Comparison of ENCODE assay signal across 13 mouse cellular contexts in genomic region chr5:133656837-133657236, GRCm38 (mm10).
"Had no signal": no experiment of that assay in that cellular context is flagged by ENCODE, and none has a peak within 500 bp of the region (broad histone marks: within the 10 kb centered on the region; RNA-seq: fewer than 3 reads in every experiment).

No protein-coding gene starts in this region.

- H3K27ac ChIP-seq: kidney, embryonic 15.5 days; limb, embryonic 10.5 days; liver, embryonic 15.5 days; macrophage; midbrain, embryonic 12.5 days; stomach, embryonic 15.5 days had no signal

- H3K4me3 ChIP-seq: kidney, embryonic 15.5 days; limb, embryonic 10.5 days; liver, embryonic 15.5 days; megakaryocyte, embryonic 14.5 days; midbrain, embryonic 12.5 days; stomach, embryonic 15.5 days had no signal

- DNase-seq: kidney, postnatal 14 days; lung, embryonic 14.5 days; right cerebral cortex, postnatal 14 days; thymus, postnatal 36 days had no signal

- H3K4me2 ChIP-seq: kidney, embryonic 15.5 days; liver, embryonic 11.5 days; liver, embryonic 15.5 days; lung, embryonic 14.5 days; midbrain, embryonic 12.5 days; stomach, embryonic 15.5 days had no signal

- H3K9ac ChIP-seq: kidney, embryonic 15.5 days; liver, embryonic 15.5 days; lung, embryonic 14.5 days; midbrain, embryonic 12.5 days; stomach, embryonic 15.5 days had no signal

- H3K9me3 ChIP-seq: kidney, embryonic 15.5 days; limb, embryonic 10.5 days; liver, embryonic 15.5 days; midbrain, embryonic 12.5 days; stomach, embryonic 15.5 days had no signal

- H3K27me3 ChIP-seq: kidney, embryonic 15.5 days; liver, embryonic 15.5 days; megakaryocyte, embryonic 14.5 days; midbrain, embryonic 12.5 days; stomach, embryonic 15.5 days had no signal

- H3K4me1 ChIP-seq: kidney, embryonic 15.5 days; limb, embryonic 10.5 days; liver, embryonic 15.5 days; megakaryocyte, embryonic 14.5 days; midbrain, embryonic 12.5 days; stomach, embryonic 15.5 days had no signal

- H3K36me3 ChIP-seq: kidney, embryonic 15.5 days; limb, embryonic 10.5 days; liver, embryonic 15.5 days; midbrain, embryonic 12.5 days; stomach, embryonic 15.5 days had no signal

- ATAC-seq: midbrain, embryonic 16.5 days had no signal
